Mouse (Mus musculus): ENCODE data around the gene Prim2.

DNA sequence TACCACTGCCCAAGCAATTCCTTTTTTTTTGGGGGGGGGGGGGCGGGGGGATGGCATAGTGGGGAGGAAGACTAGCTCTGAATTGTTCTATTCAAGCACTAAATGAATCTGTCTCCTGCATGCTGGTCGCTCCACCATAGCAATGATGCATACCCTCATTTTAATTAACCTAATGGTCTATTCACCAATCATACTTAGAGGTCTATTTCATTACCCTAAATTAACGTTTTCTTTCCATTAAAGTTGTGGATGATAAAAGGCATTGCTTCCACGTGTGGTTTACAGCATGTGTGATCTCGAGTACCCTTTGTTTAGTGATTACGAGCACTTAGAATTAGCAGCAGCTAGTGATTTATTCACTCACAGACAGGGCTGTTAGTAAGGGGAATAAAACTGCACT, 81.0 kb downstream of the Prim2 start:
- TF ChIP-seq CTCF (IDR thresholded peaks at IDR 0.05) (no peak), POLR2A (IDR thresholded peaks at IDR 0.05; ENCODE audit: insufficient read depth, low read depth, low read length) (no peak), EP300 (IDR thresholded peaks at IDR 0.05; ENCODE audit: insufficient read depth, low read depth, low read length) (no peak)

All from heart, adult 2 months (tissue).